ENCODE assay signal across 8 mouse cellular contexts in genomic region chr4:134238279-134238651, GRCm38 (mm10). TPM values are rescaled to one million over a fixed set of nuclear protein-coding genes. Genes with fewer than 3 reads are reported as not detected.
DNase-seq lines count a peak whose midpoint lies in the region; ATAC-seq and TF ChIP-seq lines count a peak whose summit lies in the region.
"Had no signal": no experiment of that assay in that cellular context is flagged by ENCODE, and none has a peak within 500 bp of the region (broad histone marks: within the 10 kb centered on the region; RNA-seq: fewer than 3 reads in every experiment).

Gene Cnksr1, minus strand, starts transcription at chr4:134238399.

- TF ChIP-seq POLR2A in bone marrow macrophage, adult 2 months (IDR thresholded peaks at IDR 0.05; ENCODE audit: borderline replicate concordance, low read depth, low read length): no peak

- DNase-seq in NIH3T3 (ENCODE audit: low read depth): peak; percentile 86
- DNase-seq in forebrain, postnatal 0 days: peak; percentile 28
- DNase-seq in hindbrain, embryonic 11.5 days (ENCODE audit: low spot score): peak; percentile 11
- DNase-seq in spleen, adult 18-20 months: no peak

- ATAC-seq in forebrain, postnatal 0 days: no peak
- ATAC-seq in hindbrain, embryonic 11.5 days (ENCODE audit: low FRiP score): no peak
- 0 out of 2 replicates have a peak, but pooled peaks have one; percentile 32 for ATAC-seq in limb, embryonic 13.5 days (ENCODE audit: low FRiP score, low read depth)
- ATAC-seq in neural tube, embryonic 15.5 days (ENCODE audit: low FRiP score): peak; percentile 35; the same call in 1 of the 2 replicates

- H3K27me3 ChIP-seq in forebrain, postnatal 0 days (ENCODE audit: insufficient read depth, low read length): peaks cover 7% of the 10 kb centered on the region; the same call in 1 of the 2 replicates
- peaks cover 18% of the 10 kb centered on the region for H3K27me3 ChIP-seq in hindbrain, embryonic 11.5 days (ENCODE audit: control insufficient read depth, insufficient read depth, low read length)
- H3K27me3 ChIP-seq in limb, embryonic 13.5 days: peaks cover 45% of the 10 kb centered on the region
- H3K27me3 ChIP-seq in neural tube, embryonic 15.5 days (replicated peaks): peaks cover 23% of the 10 kb centered on the region

- H3K4me3 ChIP-seq in bone marrow macrophage, adult 2 months (ENCODE audit: insufficient read depth, low read length): 0 out of 2 replicates have a peak within 1 kb of the TSS, but pooled peaks have one; percentile 0
- no peak within 1 kb of the TSS for H3K4me3 ChIP-seq in forebrain, postnatal 0 days (ENCODE audit: low read depth, low read length)
- H3K4me3 ChIP-seq in hindbrain, embryonic 11.5 days (ENCODE audit: low read depth, low read length): no peak within 1 kb of the TSS
- peak within 1 kb of the TSS; percentile 34 for H3K4me3 ChIP-seq in limb, embryonic 13.5 days
- peak within 1 kb of the TSS; percentile 13; the same call in 1 of the 2 replicates for H3K4me3 ChIP-seq in neural tube, embryonic 15.5 days (replicated peaks)

- no peak within 1 kb of the TSS for H3K27ac ChIP-seq in bone marrow macrophage, adult 2 months (ENCODE audit: insufficient read depth, low read depth, low read length)
- no peak within 1 kb of the TSS for H3K27ac ChIP-seq in forebrain, postnatal 0 days (ENCODE audit: low read depth, low read length)
- H3K27ac ChIP-seq in hindbrain, embryonic 11.5 days (ENCODE audit: low read depth, low read length): no peak within 1 kb of the TSS
- no peak within 1 kb of the TSS for H3K27ac ChIP-seq in limb, embryonic 13.5 days
- H3K27ac ChIP-seq in neural tube, embryonic 15.5 days (replicated peaks): no peak within 1 kb of the TSS

- peaks cover 4% of the 10 kb centered on the region; the same call in 1 of the 2 replicates for H3K4me1 ChIP-seq in bone marrow macrophage, adult 2 months (ENCODE audit: control insufficient read depth, insufficient read depth, low read length)
- H3K4me1 ChIP-seq in forebrain, postnatal 0 days (ENCODE audit: insufficient read depth): peaks cover 3% of the 10 kb centered on the region; the same call in 1 of the 2 replicates
- H3K4me1 ChIP-seq in hindbrain, embryonic 11.5 days (replicated peaks; ENCODE audit: control insufficient read depth, insufficient read depth, low read length): no peaks in the 10 kb centered on the region
- H3K4me1 ChIP-seq in limb, embryonic 13.5 days: peaks cover 10% of the 10 kb centered on the region
- H3K4me1 ChIP-seq in neural tube, embryonic 15.5 days: peaks cover 11% of the 10 kb centered on the region

- 3% methylated on average over 18 of the region's 18 CpGs for WGBS in forebrain, postnatal 0 days
- WGBS in hindbrain, embryonic 11.5 days: 3% methylated on average over 18 of the region's 18 CpGs
- 2% methylated on average over 18 of the region's 18 CpGs for WGBS in limb, embryonic 13.5 days
- WGBS in neural tube, embryonic 15.5 days: 5% methylated on average over 18 of the region's 18 CpGs

- H3K36me3 ChIP-seq in forebrain, postnatal 0 days (ENCODE audit: insufficient read depth): no peaks in the 10 kb centered on the region
- H3K36me3 ChIP-seq in hindbrain, embryonic 11.5 days (ENCODE audit: control insufficient read depth, insufficient read depth, low read length): no peaks in the 10 kb centered on the region
- H3K36me3 ChIP-seq in limb, embryonic 13.5 days: no peaks in the 10 kb centered on the region
- no peaks in the 10 kb centered on the region for H3K36me3 ChIP-seq in neural tube, embryonic 15.5 days

- H3K9ac ChIP-seq in forebrain, postnatal 0 days: no peak within 1 kb of the TSS
- no peak within 1 kb of the TSS for H3K9ac ChIP-seq in hindbrain, embryonic 11.5 days (ENCODE audit: low read depth, low read length)
- peak within 1 kb of the TSS; percentile 45 for H3K9ac ChIP-seq in limb, embryonic 13.5 days
- H3K9ac ChIP-seq in neural tube, embryonic 15.5 days (replicated peaks): 0 out of 2 replicates have a peak within 1 kb of the TSS, but pooled peaks have one; percentile 2

- TF ChIP-seq CTCF in bone marrow macrophage, adult 2 months (IDR thresholded peaks at IDR 0.05; ENCODE audit: low read depth, low read length): no peak
- TF ChIP-seq CTCF in forebrain, postnatal 0 days (IDR thresholded peaks at IDR 0.05; ENCODE audit: low read depth): no peak

- peak within 1 kb of the TSS; percentile 21; the same call in 1 of the 2 replicates for H3K4me2 ChIP-seq in forebrain, postnatal 0 days (ENCODE audit: low read depth)
- H3K4me2 ChIP-seq in hindbrain, embryonic 11.5 days (replicated peaks; ENCODE audit: low read depth, low read length): peak within 1 kb of the TSS; percentile 19
- H3K4me2 ChIP-seq in limb, embryonic 13.5 days (replicated peaks): peak within 1 kb of the TSS; percentile 56
- H3K4me2 ChIP-seq in neural tube, embryonic 15.5 days: peak within 1 kb of the TSS; percentile 43

- no peaks in the 10 kb centered on the region for H3K9me3 ChIP-seq in forebrain, postnatal 0 days (ENCODE audit: low read length)
- no peaks in the 10 kb centered on the region for H3K9me3 ChIP-seq in hindbrain, embryonic 11.5 days (ENCODE audit: control insufficient read depth, low read length)
- H3K9me3 ChIP-seq in limb, embryonic 13.5 days: no peaks in the 10 kb centered on the region
- H3K9me3 ChIP-seq in neural tube, embryonic 15.5 days (replicated peaks): no peaks in the 10 kb centered on the region

RNA-seq across cellular contexts. Expression of gene Cnksr1, which starts in this region (rescaled TPM):
- polyA plus RNA-seq in bone marrow macrophage, adult 2 months (2012; ENCODE audit: insufficient read depth, insufficient read length, missing spikeins): not detected in 2 replicates
- 0.08 TPM in 1 of 2 replicates, not detected in the other for total RNA-seq in forebrain, postnatal 0 days (2014; rRNA removed)
- 0.18 TPM in 1 of 2 replicates, not detected in the other for polyA plus RNA-seq in forebrain, postnatal 0 days (2015; fragmentation: Nextera tagmentation; extraction: Ambion mirVana)
- 0.14 and 0.28 TPM in 2 replicates for polyA plus RNA-seq in hindbrain, embryonic 11.5 days (2014; fragmentation: Nextera tagmentation; extraction: Ambion mirVana)
- polyA plus RNA-seq in limb, embryonic 13.5 days (2015; fragmentation: Nextera tagmentation; extraction: Ambion mirVana): 1.8 and 2.0 TPM in 2 replicates
- polyA plus RNA-seq in neural tube, embryonic 15.5 days (2015; fragmentation: Nextera tagmentation; extraction: Ambion mirVana): 0.20 and 1.4 TPM in 2 replicates
- total RNA-seq: common myeloid progenitor, adult 5-6 weeks had no signal

Comparison
In these comparisons a context has a peak if more than half of its experiments do, and no peak if none do; other contexts are left out.
1. Peak in DNase-seq and H3K4me2 ChIP-seq in forebrain, postnatal 0 days; RNA of the gene not detected or under 1 TPM.
2. Peak in DNase-seq and H3K4me2 ChIP-seq in hindbrain, embryonic 11.5 days; RNA of the gene not detected or under 1 TPM.
3. H3K4me3 ChIP-seq: peak in bone marrow macrophage, adult 2 months (single experiment), limb, embryonic 13.5 days (single experiment) and neural tube, embryonic 15.5 days (single experiment); none in forebrain, postnatal 0 days (single experiment) and hindbrain, embryonic 11.5 days (single experiment).
4. ATAC-seq: peak in limb, embryonic 13.5 days (single experiment) and neural tube, embryonic 15.5 days (single experiment); none in forebrain, postnatal 0 days (single experiment) and hindbrain, embryonic 11.5 days (single experiment).
5. H3K9ac ChIP-seq: peak in limb, embryonic 13.5 days (single experiment) and neural tube, embryonic 15.5 days (single experiment); none in forebrain, postnatal 0 days (single experiment) and hindbrain, embryonic 11.5 days (single experiment).
6. Peak in every context shown above with its lines, with median percentiles within 50 percentile points of each other: H3K4me2 ChIP-seq.